Mouse (Mus musculus): ENCODE results near the gene Cyren. TPM values are rescaled to one million over a fixed set of nuclear protein-coding genes. Genes with fewer than 3 reads are reported as not detected.

The Cyren gene
- polyA plus RNA-seq, 1 experiment from 2014 or later, result 10.6 TPM

DNA sequence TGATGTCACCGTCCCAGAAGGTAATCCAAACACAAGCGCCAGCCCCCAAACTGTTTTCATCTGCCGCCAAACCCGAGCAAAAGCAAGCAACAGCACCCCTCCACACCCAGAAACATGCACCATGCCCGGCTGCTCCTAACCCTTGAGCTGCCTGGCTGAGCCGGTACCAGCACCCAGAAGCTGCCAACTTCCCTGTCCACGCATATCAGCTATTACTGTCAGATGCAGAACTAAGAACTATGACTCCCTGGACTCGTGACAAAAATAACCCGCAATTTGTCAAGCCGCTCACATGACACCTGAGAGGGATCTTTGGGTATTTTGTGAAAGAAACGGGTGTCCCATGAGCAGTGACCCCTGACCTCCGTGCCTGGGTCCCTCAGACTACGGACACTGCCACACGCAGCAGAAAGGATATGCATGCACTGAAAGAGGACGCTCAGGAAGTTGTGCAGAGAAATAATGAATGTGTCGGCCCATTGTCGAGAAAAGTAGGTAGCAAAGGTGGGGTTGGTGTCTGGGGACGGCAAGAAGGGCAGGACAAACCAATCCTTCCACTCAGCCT is 29.9 kb upstream of the Cyren start:
- Histone ChIP-seq H3K27me3 (replicated peaks) (no peaks in the 10 kb centered on the region), H3K36me3 (replicated peaks) (peaks cover 15% of the 10 kb centered on the region; the same call in 1 of the 2 replicates), H3K4me3 (no peak overlapping the region), H3K4me2 (no peak overlapping the region), H3K9me3 (no peaks in the 10 kb centered on the region), H3K9ac (no peak overlapping the region), H3K27ac (no peak overlapping the region), H3K4me1 (peaks cover 14% of the 10 kb centered on the region)
- no peak for ATAC-seq (replicated peaks)
- WGBS, result 90% methylated on average over 18 of the region's 18 CpGs

DNA sequence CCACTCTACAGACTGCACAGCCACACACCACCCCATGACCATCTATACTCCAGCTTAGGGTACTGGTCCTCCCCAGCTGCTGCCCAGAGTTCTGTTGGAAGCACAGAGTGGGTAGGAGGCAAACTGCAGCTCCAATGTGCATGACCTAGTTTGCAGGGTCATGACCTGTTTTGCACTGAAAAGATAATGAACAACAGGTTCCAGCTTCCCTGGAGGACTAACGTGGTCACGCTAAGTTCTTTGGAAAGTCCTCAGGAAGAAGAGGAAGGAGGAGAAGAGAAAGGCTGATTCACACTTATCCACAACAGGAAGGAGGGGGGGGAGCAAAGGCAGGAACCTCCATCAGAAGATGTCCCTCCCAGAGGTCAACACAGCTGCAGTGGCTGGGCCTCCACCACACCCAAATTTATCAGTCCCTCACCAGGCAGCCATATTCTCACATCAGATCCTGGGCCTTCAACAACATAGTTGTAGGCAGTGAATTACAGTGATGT is 29.3 kb upstream of the Cyren start:
- H3K4me1 ChIP-seq, result peaks cover 14% of the 10 kb centered on the region
- H3K27ac ChIP-seq, result no peak overlapping the region
- H3K4me3 ChIP-seq, result no peak overlapping the region
- H3K36me3 ChIP-seq (replicated peaks), result peaks cover 15% of the 10 kb centered on the region; the same call in 1 of the 2 replicates
- no peak overlapping the region for H3K9ac ChIP-seq
- no peak overlapping the region for H3K4me2 ChIP-seq
- no peaks in the 10 kb centered on the region for H3K27me3 ChIP-seq (replicated peaks)
- ATAC-seq (replicated peaks), result no peak
- WGBS, result 68% methylated on average over 2 of the region's 2 CpGs
- no peaks in the 10 kb centered on the region for H3K9me3 ChIP-seq

DNA sequence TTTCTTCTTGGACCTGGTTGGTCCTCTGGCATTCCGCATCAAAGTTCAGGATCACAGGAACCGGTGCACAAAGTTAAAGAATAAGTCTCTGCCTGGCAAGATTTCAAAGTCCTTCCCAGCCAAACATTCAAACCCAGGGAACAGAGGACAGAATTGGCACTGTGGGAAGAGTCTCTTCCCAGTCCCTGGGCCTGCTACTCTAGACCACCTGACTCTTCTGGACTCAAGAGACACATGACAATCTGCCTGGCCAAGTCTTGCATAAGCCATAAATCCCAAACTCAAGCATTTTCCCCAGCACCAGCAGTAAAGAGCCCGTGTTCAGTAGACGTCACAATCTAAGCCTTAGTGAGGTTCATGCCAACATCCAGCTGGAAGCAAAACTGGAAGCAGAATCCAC is 28.8 kb upstream of the Cyren start:
- no peak overlapping the region for H3K9ac ChIP-seq
- no peaks in the 10 kb centered on the region for H3K9me3 ChIP-seq
- peaks cover 17% of the 10 kb centered on the region for H3K4me1 ChIP-seq
- no peak overlapping the region for H3K4me3 ChIP-seq
- peaks cover 15% of the 10 kb centered on the region; the same call in 1 of the 2 replicates for H3K36me3 ChIP-seq (replicated peaks)
- H3K4me2 ChIP-seq, result no peak overlapping the region
- no peaks in the 10 kb centered on the region for H3K27me3 ChIP-seq (replicated peaks)
- no peak overlapping the region for H3K27ac ChIP-seq
- ATAC-seq (replicated peaks), result no peak
- WGBS, result 91% methylated on average over 4 of the region's 4 CpGs

DNA sequence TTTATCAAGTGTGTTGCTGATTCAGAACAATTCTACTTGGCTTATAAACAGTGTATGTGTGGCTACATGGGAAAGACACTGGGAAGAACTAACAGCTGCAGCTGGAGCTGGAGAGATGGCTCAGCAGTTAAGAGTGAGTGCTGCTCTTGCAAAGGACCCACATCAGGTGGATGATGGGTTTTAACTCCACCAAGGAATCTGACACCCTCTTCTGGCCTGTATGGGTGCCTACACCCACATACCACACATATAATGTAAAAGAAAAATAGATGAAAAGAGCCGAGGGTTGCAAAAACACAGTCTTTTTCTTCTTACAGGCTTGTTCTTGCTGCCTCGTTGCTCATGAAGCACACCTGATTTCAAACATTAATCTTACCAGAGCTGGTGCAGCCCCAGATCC is 28.3 kb upstream of the Cyren start:
- no peak overlapping the region for H3K4me2 ChIP-seq
- no peaks in the 10 kb centered on the region for H3K9me3 ChIP-seq
- no peaks in the 10 kb centered on the region for H3K27me3 ChIP-seq (replicated peaks)
- H3K4me3 ChIP-seq, result no peak overlapping the region
- H3K36me3 ChIP-seq (replicated peaks), result peaks cover 15% of the 10 kb centered on the region; the same call in 1 of the 2 replicates
- no peak overlapping the region for H3K27ac ChIP-seq
- no peak overlapping the region for H3K9ac ChIP-seq
- no peak for ATAC-seq (replicated peaks)
- WGBS, result 85% methylated on average over 2 of the region's 2 CpGs
- H3K4me1 ChIP-seq, result peaks cover 17% of the 10 kb centered on the region

DNA sequence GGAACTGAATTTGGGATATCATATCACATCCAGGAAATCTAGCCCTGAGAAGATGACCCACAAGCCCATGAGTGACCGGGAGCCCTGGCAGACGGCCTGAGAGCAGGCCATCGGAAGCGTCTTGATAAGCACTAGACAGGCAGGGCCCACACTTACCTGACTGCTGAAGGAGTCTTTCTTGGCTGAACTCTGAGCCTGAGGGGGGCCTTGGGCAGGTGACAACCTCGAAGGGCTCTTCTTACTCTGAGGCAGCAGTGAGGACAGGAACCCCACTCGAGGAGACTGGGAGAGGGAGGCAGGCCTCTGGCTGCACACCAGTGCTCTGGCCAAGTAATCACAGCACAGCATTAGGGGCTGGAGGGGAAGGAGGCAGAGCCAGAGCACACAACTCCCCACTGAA is 26.5 kb upstream of the Cyren start:
- Histone ChIP-seq H3K4me3 (no peak overlapping the region), H3K4me2 (no peak overlapping the region), H3K9ac (no peak overlapping the region), H3K9me3 (no peaks in the 10 kb centered on the region), H3K27me3 (replicated peaks) (no peaks in the 10 kb centered on the region), H3K4me1 (peaks cover 9% of the 10 kb centered on the region), H3K27ac (no peak overlapping the region), H3K36me3 (replicated peaks) (peaks cover 15% of the 10 kb centered on the region; the same call in 1 of the 2 replicates)
- WGBS, result 94% methylated on average over 6 of the region's 6 CpGs
- ATAC-seq (replicated peaks), result no peak

DNA sequence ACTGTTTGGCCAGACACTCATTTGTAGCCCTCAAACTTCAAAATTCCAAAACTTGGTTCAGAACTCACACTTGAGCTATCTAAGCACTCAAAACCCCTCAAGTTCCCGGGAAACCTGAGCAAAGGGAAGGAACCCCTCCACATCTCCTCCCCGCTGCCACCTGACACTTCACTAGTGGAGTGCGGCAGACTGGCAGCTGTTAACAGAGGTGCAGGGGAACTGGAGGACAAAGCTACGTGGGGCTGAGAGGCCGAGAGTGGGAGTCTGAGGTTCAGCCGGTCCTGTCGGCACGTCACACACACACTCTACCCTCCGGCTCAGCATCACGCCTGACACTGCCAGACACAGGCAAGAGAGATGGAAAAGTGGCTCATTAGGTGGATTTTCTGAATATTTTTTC is 26.0 kb upstream of the Cyren start:
- WGBS, result 86% methylated on average over 10 of the region's 10 CpGs
- H3K27me3 ChIP-seq (replicated peaks), result no peaks in the 10 kb centered on the region
- H3K9ac ChIP-seq, result no peak overlapping the region
- no peak for ATAC-seq (replicated peaks)
- H3K27ac ChIP-seq, result no peak overlapping the region
- peaks cover 4% of the 10 kb centered on the region; the same call in 1 of the 2 replicates for H3K4me1 ChIP-seq
- H3K9me3 ChIP-seq, result no peaks in the 10 kb centered on the region
- peaks cover 15% of the 10 kb centered on the region; the same call in 1 of the 2 replicates for H3K36me3 ChIP-seq (replicated peaks)
- H3K4me3 ChIP-seq, result no peak overlapping the region
- H3K4me2 ChIP-seq, result no peak overlapping the region

DNA sequence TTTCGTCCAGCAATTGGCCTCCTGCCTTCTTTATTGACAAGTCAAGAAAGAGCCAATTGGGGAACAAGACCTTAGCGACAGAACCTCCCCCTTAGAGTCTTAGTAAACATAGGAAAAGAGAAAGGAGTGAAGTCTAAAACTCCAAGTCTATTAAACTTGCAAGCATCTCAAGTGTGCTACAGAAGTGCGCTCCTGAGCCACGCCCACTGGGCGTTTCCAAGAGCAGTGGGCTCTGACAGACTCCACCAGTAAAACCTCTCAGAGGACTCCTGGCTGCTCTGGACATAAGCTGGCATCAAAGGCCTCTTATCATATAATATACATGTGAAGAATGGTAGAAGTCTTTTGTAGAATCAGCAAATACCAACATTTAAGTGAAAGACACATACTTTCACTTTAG is 25.6 kb upstream of the Cyren start:
- Histone ChIP-seq H3K4me2 (no peak overlapping the region), H3K27ac (no peak overlapping the region), H3K4me1 (0 out of 2 replicates have a peak, but pooled peaks cover 3% of the 10 kb centered on the region), H3K9me3 (no peaks in the 10 kb centered on the region), H3K36me3 (replicated peaks) (peaks cover 15% of the 10 kb centered on the region; the same call in 1 of the 2 replicates), H3K9ac (no peak overlapping the region), H3K27me3 (replicated peaks) (no peaks in the 10 kb centered on the region), H3K4me3 (no peak overlapping the region)
- WGBS, result 86% methylated on average over 5 of the region's 5 CpGs
- no peak for ATAC-seq (replicated peaks)

DNA sequence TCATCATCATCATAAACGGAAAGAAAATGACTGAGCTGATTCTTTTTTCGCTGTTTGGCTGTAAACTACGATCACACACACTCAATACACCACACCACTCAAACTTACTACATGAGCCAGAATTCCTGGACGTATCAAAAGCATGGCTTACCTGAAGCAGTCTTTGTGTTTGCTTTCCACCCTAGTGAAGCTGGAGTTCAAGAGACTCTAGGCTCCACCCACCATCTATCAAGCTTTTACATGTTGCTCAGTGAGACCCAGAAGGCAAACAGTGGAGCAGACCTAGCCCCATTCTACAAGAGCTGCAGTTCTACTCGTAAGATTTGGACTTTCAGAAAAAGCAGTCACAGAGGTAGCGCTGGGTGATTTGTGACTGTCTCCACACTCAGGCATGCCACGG is 24.7 kb upstream of the Cyren start:
- Histone ChIP-seq H3K4me1 (0 out of 2 replicates have a peak, but pooled peaks cover 3% of the 10 kb centered on the region), H3K36me3 (replicated peaks) (peaks cover 15% of the 10 kb centered on the region; the same call in 1 of the 2 replicates), H3K9ac (no peak overlapping the region), H3K4me3 (no peak overlapping the region), H3K27ac (no peak overlapping the region), H3K9me3 (no peaks in the 10 kb centered on the region), H3K4me2 (no peak overlapping the region), H3K27me3 (replicated peaks) (no peaks in the 10 kb centered on the region)
- WGBS, result 93% methylated on average over 7 of the region's 7 CpGs
- ATAC-seq (replicated peaks), result no peak

DNA sequence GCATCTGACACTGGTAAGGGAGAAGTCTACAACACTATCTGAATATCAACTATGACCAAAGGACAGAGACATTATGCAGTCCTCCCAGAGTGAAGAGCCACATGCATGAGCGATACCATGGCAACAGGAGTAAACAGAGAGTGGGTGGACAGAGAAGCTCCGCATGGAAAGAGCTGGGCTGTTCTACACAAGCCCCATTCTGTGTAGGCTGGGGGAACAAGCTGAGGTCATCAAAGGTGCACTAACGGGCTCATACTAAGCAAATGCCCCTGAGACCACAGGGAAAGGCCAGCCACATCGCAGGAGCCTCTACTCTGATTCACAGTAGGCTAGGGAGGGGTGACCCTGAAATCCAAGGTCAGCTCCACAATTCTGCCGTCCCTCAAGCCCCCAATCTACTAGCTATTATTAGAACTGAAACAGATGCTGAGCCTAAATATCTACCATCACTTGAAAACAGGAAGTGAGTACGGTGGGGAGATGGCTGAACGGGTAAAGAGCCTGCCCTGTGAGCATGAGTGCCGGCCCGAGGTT is 24.1 kb upstream of the Cyren start:
- H3K4me2 ChIP-seq, result no peak overlapping the region
- H3K4me1 ChIP-seq, result 0 out of 2 replicates have a peak, but pooled peaks cover 3% of the 10 kb centered on the region
- H3K4me3 ChIP-seq, result no peak overlapping the region
- H3K9me3 ChIP-seq, result no peaks in the 10 kb centered on the region
- WGBS, result 63% methylated on average over 9 of the region's 9 CpGs
- peaks cover 13% of the 10 kb centered on the region; the same call in 1 of the 2 replicates for H3K36me3 ChIP-seq (replicated peaks)
- H3K9ac ChIP-seq, result no peak overlapping the region
- H3K27ac ChIP-seq, result no peak overlapping the region
- no peak for ATAC-seq (replicated peaks)
- no peaks in the 10 kb centered on the region for H3K27me3 ChIP-seq (replicated peaks)

DNA sequence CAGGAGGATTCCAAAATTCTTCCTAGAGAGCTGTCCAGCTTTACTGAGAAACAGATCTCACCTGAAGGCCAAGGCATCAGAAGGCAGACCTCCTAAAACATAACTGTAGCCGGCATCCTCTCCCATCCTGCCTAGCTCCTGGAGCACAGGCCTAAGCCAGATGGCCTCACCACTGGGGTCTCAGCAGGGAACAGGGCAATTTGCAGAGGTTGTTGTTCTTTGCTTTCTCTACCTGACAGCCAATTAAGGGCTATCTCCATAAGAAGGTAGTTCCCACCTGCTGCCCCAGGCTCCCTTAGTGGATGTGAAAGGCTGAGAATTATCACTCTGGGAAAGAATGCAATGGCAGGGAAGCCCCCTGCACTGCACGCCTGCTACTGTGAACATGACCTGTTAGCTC is 23.1 kb upstream of the Cyren start:
- H3K36me3 ChIP-seq (replicated peaks), result peaks cover 8% of the 10 kb centered on the region; the same call in 1 of the 2 replicates
- WGBS, result 76% methylated on average over 2 of the region's 2 CpGs
- H3K9me3 ChIP-seq, result no peaks in the 10 kb centered on the region
- ATAC-seq (replicated peaks), result no peak
- no peak overlapping the region for H3K4me3 ChIP-seq
- H3K27ac ChIP-seq, result no peak overlapping the region
- no peak overlapping the region for H3K9ac ChIP-seq
- no peaks in the 10 kb centered on the region for H3K27me3 ChIP-seq (replicated peaks)
- H3K4me1 ChIP-seq, result 0 out of 2 replicates have a peak, but pooled peaks cover 3% of the 10 kb centered on the region
- H3K4me2 ChIP-seq, result no peak overlapping the region

DNA sequence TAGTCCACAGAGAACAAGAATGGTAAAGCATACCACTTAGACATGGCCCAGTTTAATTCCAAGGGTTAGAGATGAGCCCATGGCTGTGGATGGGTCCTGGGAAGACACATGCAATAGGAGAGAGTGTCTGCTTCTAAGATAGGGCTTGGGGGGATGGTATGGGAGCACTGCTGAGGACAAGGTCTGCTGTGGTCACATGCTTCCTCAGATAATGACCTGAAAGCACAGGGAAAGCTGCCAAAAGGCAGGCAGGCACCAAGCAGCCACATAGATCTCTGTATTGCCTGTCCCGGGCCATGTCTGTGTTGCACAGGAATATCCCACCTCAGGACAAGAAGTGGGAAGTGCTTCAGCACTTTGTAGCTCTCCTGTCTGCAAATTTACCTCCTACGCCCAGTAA is 21.3 kb upstream of the Cyren start:
- H3K36me3 ChIP-seq (replicated peaks), result peaks cover 16% of the 10 kb centered on the region; the same call in 1 of the 2 replicates
- H3K27ac ChIP-seq, result no peak overlapping the region
- no peak overlapping the region for H3K4me3 ChIP-seq
- no peaks in the 10 kb centered on the region for H3K9me3 ChIP-seq
- H3K4me2 ChIP-seq, result no peak overlapping the region
- H3K9ac ChIP-seq, result no peak overlapping the region
- 98% methylated on average over 2 of the region's 2 CpGs for WGBS
- 0 out of 2 replicates have a peak, but pooled peaks cover 3% of the 10 kb centered on the region for H3K4me1 ChIP-seq
- ATAC-seq (replicated peaks), result no peak
- no peaks in the 10 kb centered on the region for H3K27me3 ChIP-seq (replicated peaks)

DNA sequence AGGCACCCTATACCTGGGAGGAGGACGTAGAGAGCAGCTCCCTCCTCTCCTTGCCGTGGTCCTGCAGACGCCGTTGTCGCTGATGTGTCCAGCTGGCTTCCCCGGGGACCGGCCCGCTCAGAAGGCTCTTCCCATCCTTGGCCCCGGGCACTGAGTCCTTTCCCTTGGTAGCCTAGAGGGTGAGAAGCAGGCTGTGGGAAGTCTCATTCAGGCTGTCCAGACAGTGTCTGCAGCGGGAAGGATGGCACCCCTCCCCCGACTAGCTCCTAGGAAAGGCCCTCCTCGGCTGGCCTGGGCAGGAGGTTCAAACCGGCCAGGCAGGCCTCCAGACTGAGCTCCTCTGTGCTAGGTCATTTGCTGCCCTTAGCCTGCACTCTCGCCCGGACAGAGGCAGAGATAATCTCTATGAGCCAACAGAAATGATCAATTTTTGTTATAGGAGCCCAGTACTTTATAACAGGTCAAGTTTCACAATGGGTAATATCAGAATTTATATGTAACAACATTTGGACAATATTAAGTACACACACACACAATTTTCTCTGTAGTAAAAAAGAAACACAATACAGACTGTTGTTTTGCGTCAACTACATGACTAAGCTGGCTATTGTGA is 18.4 kb upstream of the Cyren start:
- ATAC-seq (replicated peaks), result no peak
- Histone ChIP-seq H3K27me3 (replicated peaks) (no peaks in the 10 kb centered on the region), H3K27ac (no peak overlapping the region), H3K4me3 (no peak overlapping the region), H3K9ac (no peak overlapping the region; the same call in 1 of the 2 replicates), H3K4me1 (no peaks in the 10 kb centered on the region), H3K9me3 (no peaks in the 10 kb centered on the region), H3K4me2 (no peak overlapping the region), H3K36me3 (replicated peaks) (peaks cover 33% of the 10 kb centered on the region; the same call in 1 of the 2 replicates)
- 58% methylated on average over 16 of the region's 16 CpGs for WGBS
